Mouse (Mus musculus) granulocyte monocyte progenitor cell, adult 5-6 weeks (primary cell): ENCODE measurements around the gene Mogat2. TPM values are rescaled to one million over a fixed set of nuclear protein-coding genes. Genes with fewer than 3 reads are reported as not detected.

Experiments
- ATAC-seq: replicated peaks from 2 replicates; pipeline ENCODE4 v1.8.0; 2016; ENCODE audit warnings: mild to moderate bottlenecking, moderate TSS enrichment, inconsistent platforms; ENCODE audit not compliant: poor library complexity, severe bottlenecking
- total RNA-seq, 2 experiments: library from RNA; stranded (forward) in 1 of 2; stranded (reverse) in 1 of 2; fragments of 200-712, 200-1000 nt in 1 of 2; fragments of >200 nt in 1 of 2; fragmentation: Nextera tagmentation in 1 of 2; gene quantifications; 2 replicates each; pipeline ENCODE4 v1.2.3; 2014 to 2017

Mogat2 gene
- 1.5 and 6.2 TPM in 2 replicates for total RNA-seq (2014; fragmentation: Nextera tagmentation)
- 3.6 and 4.8 TPM in 2 replicates for total RNA-seq (2017)

DNA sequence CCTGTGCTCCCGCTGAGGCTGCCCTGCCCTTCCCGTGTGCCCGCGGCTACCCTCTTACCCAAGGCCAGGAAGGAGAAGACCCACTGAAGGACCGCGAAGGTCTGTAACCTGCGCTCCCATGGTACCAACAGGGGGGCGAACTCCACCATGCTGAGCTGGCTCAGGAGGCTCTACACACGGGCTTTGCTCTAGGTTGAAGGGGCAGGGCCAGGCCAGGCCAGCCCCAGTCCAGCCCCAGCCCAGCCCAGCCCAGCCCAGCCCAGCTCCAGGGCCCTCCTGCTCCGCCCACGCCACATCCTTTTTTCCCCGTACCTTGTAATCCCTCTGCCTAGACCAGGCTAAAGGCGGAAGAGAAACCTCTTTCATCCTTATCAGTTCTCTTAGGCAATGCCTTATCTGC, at the start of gene Mogat2:
Gene Mogat2, minus strand, starts transcription at position 203 of the 400 bp plus-strand sequence.
- ATAC-seq = peak; percentile 84

DNA sequence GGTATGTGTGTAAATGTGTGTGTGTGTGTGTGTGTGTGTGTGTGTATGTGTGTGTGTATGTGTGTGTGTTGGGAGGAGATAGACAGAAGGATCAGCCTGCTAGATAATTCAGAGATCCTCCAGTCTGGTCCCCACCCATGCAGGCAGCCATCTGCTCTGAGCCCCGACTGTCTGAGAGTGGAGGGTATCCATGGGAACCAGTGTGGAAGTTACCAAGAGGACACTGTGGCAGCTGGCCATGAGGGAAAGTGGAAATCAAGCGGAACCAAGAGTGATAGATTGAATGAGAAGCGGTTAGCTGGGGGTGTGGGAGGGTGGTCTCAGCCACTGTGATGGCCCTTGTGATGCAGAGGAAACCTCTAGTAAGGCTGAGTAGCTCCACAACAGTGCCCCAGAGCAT, 48.9 kb upstream of the Mogat2 start:
- no peak for ATAC-seq

DNA sequence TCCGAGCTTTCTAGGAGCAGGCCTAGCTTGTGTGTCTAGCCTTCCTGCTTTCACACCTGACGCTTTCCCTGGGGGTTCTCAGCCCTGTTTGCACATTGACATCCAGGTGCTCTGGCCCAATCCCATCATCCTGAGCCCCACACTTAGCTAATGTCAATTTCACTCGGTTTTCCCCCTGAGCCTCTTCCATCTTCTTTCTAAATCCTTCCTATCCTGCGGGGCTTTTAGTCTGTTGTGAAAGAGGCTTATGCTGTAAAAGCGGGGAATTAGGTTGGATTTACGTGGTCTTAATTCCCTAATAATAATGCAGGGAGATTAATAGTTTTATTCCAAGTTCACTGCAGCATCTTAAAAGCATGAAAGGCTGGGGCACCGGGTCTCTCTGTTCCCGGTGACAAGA, 41.2 kb upstream of the Mogat2 start:
- ATAC-seq = no peak

DNA sequence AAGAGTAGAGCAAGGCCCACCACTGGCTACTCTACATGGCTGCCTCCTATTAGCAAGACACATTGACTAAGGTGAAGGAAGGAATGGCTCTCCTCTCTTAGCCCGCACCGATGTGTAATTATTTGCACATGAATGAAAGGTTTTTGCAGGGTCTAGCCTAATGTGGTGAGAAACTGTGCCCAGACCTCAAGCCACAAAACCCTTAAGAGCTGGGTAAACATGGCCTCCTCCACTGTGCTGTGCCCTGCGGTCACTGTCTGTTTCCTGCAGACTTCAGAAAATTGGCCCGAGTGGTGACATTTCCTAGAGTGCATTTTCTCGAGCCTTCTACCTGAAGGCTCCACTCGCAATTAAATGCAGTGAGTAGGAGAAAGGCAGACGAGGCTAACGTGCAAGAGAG, 39.9 kb upstream of the Mogat2 start:
- ATAC-seq = peak; percentile 22; the same call in 1 of the 2 replicates

DNA sequence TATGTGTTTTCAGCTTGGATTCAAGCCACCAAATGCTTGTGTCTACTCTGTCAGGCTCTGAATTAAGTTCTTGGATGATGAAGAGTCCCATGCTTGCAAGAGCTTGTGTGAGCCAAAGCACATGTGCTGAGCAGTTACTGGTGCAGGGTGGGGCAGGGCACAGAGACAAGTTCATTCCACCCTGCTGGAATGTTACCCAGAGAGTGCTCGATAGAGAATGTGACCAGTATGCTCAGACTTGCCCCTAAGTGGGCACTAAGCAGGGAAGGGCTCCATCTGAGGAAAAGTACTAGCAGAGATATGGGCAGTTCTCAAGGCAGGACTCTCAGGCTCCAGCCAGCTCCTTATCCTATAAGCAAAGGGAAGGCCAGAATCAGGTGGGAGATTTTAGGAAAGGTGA, 38.3 kb upstream of the Mogat2 start:
- no peak for ATAC-seq

DNA sequence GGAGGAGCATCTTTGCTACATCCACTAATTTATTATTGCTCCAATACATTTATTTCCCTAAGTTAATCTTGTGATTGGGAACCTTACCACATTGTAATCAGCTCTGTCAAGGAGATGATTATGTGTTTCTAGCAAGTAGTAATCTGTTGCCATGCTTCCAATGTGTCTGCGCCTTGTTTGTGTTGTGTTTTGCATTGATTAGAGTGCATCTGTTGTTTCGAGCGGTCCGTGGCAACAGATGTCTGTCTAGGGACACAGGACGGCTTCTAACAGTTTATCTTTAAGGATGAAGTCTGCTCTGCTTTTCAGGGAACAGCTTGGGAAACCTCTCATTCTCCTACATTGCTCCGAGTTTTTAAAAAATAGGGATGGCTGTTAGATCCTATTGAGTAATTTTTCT, 36.7 kb upstream of the Mogat2 start:
- no peak for ATAC-seq

DNA sequence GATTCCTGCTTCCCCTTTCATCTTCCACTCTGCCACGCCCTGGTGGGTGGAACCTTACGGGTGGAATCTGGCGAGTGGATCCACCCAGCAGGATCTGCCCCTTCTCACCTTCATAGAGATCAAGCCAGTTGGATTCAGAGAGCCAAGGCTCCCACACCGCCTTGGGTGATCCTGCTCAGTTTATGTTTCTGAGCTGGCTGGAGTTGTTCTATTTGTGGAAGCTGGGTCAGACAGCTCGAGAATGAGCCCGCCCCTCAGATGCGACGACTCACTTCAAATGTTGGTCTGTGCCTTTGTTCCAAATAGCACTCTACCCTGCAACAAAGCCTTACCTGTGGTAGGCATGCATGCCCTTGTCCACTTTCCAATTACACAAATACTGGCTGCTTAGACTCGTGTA, 33.2 kb upstream of the Mogat2 start:
- ATAC-seq = no peak

DNA sequence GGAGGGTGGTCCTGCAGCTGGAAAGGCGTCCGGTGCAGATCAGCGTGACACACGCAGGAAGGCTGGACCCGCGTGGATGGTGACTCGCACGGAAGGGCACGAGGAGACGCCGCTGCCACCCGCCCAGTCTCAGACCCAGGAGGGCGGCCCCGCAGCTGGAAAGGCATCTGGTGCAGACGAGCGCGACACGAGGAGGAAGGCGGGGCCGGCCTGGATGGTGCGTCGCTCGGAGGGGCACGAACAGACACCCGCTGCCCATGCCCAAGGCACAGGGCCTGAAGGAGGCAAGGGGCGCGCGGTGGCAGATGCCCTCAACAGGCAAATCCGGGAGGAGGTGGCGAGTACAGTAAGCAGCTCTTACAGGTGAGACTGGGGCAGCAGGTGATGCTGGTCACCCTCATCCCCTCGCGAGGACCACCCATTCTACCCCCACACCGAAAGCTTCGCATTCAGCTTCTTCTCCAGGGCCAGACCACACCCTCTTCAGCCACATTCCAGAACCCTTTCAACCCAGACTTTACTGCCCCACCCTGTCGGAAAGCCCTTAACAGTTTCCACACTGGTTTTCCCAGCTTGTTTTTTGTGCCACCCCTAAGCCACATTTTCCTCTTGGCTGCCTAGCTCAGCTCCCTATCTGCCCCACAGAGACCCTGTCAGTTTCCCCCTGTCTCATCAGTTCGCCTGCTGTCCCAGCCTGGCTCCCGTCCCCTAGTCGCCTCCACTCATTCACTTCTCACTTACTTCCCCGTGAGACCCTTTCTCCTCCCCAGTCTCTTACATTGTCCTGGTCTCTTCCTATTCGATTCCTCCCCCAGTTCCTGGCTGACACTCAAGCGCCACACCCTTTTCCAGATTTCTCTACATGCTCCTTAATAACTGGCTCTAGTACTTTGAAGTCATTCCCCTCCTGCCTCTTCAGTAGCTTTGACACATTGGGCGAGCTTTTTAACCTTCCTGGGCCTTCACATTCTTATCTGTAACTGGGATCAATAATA, 30.8 kb upstream of the Mogat2 start:
- peak; percentile 51 for ATAC-seq

DNA sequence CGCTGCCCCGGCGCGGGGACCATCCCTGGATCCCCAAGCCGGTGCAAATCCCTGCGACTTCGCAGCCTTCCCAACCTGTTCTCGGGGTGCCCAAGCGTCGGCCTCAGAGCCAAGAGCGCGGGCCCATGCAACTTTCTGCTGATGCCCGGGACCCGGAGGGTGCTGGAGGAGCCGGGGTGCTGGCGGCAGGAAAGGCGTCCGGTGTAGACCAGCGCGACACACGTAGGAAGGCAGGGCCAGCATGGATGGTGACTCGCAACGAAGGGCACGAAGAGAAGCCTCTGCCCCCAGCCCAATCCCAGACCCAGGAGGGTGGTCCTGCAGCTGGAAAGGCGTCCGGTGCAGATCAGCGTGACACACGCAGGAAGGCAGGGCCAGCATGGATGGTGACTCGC, 30.1 kb upstream of the Mogat2 start:
- ATAC-seq = no peak

DNA sequence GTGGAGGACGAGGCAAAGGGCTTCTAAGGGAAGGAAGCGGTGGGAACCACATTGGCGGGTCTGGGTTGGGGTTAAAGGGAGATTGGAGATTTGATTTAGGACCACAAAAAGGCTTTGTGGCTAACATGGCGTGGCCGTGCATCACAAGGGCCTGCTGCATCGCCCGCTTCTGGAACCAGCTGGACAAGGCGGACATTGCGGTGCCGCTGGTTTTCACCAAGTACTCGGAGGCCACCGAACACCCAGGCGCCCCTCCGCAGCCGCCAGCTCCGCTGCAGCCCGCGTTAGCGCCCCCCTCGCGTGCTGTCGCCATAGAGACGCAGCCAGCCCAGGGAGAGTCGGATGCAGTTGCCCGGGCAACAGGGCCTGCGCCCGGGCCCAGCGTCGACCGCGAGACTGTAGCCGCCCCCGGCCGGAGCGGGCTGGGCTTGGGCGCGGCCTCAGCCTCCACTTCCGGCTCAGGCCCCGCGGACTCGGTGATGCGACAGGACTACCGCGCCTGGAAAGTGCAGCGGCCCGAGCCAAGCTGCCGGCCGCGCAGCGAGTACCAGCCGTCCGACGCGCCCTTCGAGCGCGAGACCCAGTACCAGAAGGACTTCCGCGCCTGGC, 29.6 kb upstream of the Mogat2 start:
- peak; percentile 57 for ATAC-seq

DNA sequence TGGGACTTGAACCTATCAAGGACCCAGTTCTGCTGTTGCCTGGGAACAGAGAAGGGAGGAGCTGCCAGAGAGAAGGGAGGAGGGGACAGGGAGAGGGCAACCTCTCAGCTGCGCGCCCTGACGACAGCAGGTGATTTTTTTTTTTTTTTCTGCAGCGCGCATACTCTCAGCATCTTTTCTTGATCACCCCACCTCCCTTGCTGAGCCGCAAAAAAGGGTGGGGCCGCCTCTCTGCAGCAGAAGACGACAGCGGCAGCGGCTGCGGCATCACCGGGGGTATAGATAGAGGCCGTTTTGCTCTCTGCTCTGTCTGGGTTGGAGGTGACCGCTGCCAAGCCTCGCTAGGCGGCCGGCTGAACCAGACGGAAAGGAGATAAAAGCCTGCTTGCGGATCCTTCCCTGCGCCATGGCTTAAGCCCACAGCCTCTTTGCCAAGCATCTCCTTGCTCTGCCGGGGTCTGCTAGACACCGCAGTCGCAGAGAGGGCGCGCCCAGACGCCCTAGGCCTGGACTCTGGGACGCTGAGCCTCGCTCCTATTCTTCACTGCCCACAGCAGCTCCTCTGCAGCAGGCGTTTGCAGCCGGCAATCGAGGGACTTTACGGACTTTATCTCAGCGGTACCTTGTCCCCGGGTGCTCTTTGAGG, 29.0 kb upstream of the Mogat2 start, which contains the start of gene Map6:
Gene Map6, plus strand, starts transcription at position 197 of the 646 bp plus-strand sequence.
- no peak for ATAC-seq

DNA sequence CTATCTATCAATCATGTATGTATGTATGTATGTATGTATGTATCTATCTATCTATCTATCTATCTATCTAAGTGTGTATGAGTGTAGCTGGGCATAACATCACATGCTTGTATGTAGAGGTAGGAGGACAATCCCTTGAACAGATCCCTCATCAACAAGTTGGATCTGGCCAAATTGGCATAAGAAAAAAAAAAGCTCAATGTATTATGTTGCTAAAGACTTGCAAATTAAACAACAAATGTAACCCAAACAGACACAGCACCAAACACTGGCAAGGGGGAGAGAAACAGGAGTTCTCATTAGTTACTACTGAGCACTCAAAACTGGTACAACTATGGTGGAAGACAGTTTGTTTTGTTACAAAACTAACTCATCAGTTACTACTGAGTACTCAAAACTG, 26.2 kb upstream of the Mogat2 start:
- ATAC-seq = no peak

DNA sequence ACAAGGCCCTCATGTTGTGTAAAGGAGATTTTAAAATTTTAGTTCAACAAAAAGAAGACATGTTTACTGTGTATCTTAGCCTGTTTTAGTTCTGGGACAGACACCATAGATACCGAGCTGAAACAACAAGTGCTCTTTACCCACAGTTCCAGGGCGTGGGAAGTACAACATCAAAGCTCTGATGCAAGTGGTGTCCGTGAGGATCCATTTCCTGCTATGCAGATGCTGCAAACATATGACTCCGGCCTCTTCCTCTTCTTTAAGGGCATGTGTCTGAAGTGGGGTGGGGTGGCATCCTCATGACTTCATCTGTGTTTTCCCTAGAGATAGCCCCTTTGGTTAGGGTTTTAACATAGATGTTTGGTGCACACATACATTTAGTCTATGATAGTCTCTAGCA, 25.1 kb upstream of the Mogat2 start:
- ATAC-seq = peak; percentile 63; the same call in 1 of the 2 replicates

DNA sequence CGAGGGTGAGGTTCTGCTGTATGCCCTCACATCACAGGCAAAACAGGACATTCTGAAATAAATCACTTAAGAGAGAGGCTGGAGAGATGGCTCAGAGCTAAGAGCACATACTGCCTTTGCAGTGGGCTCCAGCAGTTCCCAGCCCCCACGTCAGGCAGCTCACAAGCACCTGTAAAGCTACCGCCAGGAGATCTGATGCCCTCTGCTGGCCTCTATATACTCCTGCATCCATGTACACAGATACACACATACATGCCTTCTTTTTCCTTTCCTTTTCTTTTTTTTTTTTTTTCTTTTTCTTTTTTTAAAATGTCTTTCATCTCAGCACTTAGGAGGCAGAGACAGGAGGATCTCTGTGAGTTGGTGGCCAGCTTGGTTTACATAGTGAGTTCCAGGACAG, 23.5 kb upstream of the Mogat2 start:
- no peak for ATAC-seq

DNA sequence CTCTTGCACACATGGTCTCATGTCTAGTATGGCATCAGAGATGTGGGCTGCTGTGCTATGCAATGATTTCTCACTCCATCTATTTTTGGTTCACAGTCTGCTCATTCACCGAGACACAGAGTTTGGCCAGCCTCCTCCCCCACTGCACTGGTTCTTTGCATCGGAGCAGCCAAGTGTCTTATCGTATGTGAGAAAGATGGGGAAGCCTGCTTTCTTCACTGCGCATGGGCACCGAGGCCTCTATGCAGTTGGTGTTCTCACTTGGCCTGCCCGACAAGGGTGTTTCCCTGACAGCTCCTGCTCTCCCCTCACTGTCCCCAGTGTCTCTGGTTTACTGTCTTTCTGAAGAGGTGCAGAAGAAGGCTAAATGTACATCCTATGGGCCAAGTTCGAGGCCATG, 16.6 kb upstream of the Mogat2 start:
- ATAC-seq = peak; percentile 23; the same call in 1 of the 2 replicates

DNA sequence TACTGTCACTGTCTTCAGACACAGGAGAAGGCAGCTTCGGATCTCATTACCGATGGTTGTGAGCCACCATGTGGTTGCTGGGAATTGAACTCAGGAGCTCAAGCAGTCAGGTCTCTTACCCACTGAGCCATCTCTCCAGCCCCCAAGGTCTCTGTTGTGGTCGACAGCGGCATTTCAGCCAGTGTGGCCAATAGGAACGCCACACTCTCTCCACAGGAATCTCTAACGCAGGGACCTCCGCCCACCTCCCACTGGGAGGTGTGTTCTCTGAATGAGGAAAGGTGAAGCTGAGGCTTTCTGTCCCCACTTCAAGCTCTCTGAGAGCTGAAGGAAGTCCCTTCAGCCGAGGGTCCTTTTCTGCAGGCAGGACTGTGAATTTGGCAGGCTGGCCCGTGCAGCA, 12.0 kb upstream of the Mogat2 start:
- ATAC-seq = no peak

DNA sequence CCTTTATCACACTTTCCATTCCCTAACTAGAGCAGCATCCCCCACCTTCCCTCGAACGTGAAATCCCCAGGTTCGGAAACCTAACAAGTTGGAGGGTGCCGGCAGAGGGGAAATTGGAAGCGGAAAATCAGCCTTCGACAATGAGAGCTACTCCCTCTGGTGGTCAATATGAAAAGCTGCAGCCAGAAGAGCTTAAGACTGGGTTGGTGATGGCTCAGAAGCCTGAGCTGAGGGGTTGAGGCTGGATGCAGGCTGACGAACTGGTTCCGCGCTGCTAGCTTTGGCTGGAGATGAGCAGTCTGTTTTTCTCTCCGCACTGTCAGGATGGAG, 11.1 kb upstream of the Mogat2 start:
- ATAC-seq = peak; percentile 43

DNA sequence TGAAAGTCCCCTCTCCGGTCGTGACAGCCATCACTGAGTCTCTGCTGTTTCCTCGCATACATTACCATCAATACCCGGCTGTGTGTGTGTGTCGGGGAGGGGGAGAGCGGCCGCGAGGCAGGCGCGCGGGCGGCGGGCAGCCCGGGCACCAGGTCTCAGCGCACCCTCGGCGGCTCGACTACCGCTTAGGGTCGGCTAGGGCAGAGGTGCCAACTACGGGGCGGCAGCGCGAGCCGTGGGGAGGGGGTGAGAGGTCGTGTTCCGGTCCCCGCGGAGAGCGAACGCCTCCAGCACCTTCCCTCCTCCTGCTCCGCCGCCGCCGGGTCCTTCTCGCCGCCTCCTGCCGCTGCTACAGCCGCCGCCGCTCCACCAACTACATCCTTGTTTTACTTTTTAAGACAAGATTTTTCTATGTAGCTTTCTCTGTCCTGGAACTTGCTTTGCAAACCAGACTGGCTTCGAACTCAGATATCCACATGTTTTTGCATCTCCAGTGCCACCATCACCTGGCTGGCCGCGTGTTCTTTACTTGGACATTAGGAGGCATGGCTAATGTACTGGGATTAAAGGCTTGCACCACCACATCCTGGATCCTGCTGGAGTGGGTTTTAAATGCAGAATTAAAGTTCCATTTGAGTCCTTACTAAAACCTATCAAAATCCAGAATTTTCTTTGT, 10.6 kb upstream of the Mogat2 start:
- peak; percentile 66 for ATAC-seq

DNA sequence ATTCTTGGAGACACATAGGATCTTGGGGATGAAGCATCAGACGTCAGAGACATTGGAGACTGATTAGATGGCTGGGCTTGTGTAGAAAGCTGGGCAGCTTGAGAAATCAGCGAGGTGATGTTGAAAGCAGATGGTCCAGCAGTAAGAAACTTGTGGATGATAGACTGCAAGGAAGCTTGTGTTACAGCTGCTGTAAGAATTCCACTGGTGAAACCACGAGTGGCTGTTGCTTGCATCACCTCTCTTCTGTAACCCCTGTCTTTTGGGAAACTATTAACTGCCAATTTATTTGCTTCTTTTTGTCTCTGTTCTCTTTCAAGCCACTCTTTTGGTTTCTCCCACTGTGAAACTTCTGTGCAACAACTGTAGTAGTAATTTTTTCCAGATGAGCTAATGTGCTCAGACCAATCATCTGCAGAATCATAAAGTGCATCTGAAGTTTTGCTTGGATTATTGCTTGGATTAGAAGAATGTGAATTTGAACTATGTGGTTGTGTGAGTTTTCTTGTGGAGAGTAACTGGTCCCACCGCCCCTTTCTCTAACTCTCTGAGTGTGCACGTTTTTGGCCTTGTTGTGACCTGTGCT, 9.8 kb upstream of the Mogat2 start:
- peak; percentile 70 for ATAC-seq

DNA sequence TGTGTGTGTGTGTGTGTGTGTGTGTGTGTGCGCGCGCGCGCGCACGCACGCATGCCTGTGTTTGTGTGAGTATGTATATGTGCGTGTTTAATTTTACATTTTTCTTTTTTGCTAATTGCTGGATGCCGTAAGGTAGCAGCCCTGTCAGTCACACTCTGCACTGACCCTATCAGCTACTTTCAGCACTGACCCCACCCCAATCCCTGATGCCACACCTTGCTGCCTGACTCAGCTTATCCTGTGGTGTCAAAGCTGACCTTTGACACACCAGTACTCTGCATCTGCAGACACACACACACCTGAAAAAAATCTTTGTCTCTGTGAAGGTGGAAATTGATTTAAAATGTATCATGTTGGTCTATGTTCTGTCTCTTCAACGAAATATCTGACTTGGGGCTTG, 3.7 kb upstream of the Mogat2 start:
- no peak for ATAC-seq
